Mouse (Mus musculus): Measurements from ENCODE around the gene Il9.

The Il9 gene

DNA sequence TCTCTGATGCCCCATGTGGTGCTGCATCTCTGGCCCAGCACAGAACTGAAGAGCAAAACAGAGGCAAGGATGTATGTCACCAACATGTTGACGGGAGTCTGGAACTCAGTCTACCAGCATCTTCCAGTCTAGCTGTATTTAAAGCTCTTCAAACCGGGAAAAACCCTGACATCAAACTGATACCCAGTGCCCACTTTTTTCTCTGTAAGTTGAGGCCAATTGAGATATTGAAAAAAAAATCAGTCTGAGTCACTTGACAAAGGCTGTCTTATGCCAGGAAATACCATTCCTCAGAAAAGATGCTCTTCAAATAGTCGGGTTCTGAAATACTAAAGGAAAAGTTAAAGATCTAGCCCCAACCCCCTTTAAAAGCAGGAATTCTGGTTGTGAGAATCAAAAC, at the start of gene Il9:
TSS of gene Il9 (minus strand) at position 101 of the 400 bp plus-strand sequence.
- no peak for DNase-seq (ENCODE audit: low spot score in 2 of 2)

DNA sequence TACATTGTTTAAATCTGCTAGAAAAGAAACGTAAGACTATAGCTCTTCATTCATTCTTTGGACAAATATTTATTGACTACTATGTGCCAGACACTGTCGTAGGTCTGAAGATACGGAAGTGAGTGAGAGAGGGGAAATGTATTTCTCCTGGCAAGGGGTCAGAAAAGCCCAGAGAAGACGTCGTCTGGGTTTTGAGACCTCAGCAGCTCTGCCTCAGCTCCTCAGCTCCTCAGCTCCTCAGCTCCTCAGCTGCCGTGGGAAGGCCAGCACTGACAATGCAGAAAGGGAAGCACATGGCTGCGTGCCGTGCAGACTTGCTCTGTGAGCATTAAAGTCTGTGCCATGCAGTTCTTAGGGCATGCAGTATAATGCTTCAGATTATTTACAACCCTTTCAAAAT, 47.6 kb upstream of the Il9 start:
- DNase-seq (ENCODE audit: low spot score in 2 of 2), result no peak

DNA sequence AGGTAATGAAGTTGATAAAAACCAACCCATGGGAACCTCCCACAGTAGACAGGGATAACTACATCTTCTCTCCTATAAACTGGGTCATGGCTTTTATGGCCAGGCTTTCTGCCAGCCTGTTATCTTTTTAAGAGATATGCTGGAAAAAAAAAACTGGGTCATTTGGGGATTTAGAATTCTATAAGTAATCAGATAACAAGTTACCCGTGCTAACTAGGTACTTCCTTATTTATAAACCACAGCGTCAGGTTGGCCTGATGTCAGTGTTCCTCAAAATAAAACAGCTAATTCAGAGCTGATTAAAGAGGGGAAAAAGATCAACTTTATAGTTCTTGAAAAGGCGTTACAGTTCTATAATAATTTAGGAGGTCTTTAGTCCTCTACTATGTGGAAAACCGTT, 47.0 kb upstream of the Il9 start:
- no peak for DNase-seq (ENCODE audit: low spot score in 2 of 2)

DNA sequence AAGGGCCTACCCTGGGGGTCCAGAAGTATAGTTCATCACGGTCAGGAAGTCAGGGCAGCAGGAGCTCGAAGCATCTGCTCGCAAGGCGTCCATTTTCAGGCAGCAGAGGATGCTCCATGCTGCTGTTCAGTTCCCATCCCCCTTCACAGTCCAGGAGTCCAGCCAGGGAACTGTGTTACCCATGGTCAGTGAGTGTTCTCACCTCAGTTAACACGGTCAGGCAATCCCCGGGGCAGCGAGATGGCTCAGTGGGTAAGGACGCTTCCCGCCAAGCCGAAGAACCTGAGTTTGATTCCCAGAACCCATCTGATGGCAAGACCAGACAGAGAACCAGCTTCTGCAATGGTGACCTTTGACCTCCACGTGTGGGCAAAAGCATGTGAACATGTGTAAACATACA, 46.2 kb upstream of the Il9 start:
- DNase-seq (ENCODE audit: low spot score in 2 of 2), result no peak

DNA sequence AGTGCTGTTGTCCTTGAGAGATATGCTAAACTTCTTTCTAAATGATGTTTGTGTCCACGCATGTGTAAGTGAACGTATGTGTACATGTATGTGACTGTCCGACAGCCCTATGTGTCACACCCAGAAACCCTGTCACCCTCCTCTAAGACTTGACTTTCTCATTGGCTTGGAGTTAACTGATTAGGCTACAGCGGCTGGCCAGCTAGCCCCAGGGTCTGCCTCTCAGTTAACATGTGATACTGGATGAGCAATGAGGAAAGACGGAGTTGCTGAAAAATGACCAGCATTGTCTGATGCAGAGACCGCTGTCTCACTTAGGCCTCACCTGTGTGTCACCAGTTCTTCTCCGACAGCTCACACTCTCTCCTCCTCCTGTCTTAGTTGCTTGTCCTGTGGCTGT, 45.8 kb upstream of the Il9 start:
- DNase-seq (ENCODE audit: low spot score in 2 of 2), result no peak

DNA sequence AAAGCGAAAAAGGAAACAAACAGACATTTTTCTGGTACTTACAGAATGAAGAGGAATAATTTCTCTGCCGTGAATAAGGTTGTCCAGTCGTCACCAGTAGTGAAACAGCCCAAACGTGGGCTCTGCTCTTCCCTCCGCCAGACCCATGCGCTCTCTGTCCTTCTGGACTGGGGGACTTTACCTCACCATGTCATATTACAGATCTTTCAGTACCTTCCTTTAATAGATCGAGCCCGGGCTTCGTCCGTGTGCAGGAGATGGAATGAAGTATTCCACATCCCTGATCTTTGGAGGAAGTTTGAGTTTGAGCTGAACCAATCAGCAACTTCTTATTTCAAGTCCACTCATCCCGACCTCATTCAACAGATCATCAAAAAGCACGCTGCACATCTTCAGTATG, 44.8 kb upstream of the Il9 start:
- DNase-seq (ENCODE audit: low spot score in 2 of 2), result no peak

DNA sequence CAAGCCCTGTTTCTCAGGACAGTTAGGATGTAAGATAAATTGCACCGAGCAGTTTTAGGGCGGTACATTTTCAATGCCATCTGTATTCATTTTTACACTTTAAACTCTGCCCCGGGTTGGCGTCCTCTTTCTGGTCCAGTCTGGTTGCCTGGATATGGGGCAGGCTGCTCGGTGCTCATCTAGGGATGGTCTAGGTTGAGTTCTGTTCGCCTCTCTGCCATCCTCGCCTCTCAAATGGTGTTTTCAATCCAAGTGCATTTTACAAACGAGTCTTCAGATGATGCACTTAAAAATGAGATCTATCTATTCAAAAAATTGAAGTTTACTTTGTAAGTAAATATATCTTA, 40.7 kb upstream of the Il9 start:
- no peak for DNase-seq (ENCODE audit: low spot score in 2 of 2)

DNA sequence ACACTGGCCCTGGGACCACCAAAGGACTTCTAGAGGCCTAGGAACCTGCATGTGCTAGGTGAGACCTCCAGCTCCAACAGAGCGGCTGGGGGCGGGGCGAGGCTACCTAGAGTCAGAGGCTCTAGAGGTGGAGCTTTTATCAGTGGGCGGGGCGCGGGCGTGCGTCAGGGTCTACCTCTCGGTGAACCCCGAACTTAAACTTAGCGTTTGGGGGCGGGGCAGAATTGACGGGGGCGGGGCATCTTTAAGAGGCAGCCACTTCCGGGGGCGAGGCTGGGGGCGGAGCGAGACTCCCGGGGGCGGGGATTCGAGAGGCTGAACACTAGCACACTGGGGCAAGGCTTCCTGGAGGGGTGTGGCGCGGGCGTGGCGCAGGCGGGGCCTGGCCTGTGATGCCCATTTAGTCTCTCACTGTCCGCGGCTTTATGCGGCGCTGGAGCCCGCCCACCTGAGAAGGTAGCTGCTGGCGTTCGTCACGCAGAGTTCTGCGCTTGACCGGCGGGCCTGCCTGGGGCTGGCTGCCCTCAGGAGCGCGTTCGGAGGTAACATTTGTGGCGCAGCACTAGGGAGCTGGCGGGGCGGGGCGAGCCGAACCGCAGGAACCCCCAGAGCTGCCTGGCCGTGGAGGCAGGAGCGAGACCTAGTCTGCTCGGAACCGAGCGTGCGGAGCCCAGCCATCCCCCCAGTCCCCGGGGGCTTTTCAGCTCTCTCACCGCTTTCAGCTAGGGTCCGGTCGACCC, 40.2 kb upstream of the Il9 start, which contains the start of gene Fbxl21:
TSS of gene Fbxl21 (plus strand) at position 392 of the 740 bp plus-strand sequence.
- DNase-seq (ENCODE audit: low spot score in 2 of 2), result peak; percentile 93

DNA sequence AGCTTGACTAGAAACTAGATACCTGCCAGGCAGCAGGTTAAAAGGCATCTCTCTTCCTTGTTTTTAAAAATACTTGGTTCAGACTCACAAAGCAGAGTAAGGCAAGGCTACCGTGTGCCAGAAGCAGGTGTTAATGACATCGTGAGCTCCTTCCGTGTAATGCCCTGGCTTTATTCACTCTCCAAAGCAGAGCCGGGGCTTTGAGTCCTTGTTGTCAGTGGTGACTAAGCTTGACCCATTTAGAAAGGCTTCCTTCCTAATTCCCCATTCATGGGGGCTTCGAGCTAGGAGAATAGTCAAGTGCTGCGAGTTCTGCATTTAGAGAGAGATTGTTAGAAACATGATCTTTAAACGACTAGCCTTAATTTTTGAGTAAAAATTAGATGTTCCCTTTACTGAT, 34.8 kb upstream of the Il9 start:
- DNase-seq (ENCODE audit: low spot score in 2 of 2), result no peak

DNA sequence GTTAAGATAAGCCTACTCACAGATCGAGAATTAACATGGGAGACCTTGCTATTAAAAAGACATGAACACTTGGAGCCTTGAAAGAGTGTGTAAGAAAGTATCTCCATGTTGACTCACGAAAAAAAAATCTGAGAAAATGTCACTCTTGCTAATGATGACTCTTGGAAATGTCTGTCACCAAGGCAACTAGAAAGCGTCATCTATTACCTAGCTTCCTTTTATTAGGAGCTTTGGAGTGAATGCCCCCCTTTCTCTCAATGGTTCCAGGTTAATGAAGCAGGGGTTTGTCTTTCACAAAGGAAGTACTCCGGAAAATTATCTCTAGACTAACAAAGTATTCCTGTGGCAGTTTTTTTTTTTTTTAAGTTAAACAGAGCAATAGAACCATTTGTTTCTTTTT, 34.3 kb upstream of the Il9 start:
- DNase-seq (ENCODE audit: low spot score in 2 of 2), result no peak

DNA sequence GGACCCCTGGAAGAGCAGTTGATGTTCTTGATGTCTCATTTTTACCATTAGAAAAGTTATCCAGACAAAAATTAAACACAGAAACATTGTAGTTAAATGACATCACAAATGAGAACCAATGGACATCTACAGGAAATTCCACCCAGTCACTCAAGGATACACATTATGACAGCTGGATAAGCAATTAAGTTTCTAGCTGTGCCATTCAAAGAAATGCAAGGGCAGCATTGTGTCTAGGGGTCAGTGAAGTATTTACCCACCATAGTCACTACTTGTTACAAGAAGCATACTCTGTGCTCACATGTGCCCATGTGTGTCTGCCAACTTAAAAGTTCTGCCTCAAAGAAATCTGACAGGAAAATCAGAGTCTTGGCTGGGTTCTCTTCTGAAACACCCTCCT, 31.5 kb upstream of the Il9 start:
- no peak for DNase-seq (ENCODE audit: low spot score in 2 of 2)

DNA sequence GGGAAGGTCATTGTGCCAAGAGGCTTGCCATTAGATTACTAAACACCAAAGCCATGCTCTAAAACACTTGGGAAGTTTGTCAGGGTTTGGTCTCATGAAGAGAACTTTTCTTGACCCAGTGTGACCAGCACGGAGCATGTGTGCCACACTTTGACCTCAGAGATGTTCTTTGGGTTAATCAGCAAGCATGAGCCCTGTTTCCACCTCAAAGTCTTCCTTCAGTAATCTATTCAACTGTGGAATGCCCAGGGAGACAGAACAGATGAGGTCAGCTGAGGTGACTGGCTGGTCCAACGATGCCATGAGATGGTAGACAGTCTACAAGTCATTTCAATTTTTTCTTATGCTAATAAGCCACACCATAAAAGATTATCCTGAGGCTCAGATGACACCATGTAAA, 27.8 kb upstream of the Il9 start:
- DNase-seq (ENCODE audit: low spot score in 2 of 2), result no peak

DNA sequence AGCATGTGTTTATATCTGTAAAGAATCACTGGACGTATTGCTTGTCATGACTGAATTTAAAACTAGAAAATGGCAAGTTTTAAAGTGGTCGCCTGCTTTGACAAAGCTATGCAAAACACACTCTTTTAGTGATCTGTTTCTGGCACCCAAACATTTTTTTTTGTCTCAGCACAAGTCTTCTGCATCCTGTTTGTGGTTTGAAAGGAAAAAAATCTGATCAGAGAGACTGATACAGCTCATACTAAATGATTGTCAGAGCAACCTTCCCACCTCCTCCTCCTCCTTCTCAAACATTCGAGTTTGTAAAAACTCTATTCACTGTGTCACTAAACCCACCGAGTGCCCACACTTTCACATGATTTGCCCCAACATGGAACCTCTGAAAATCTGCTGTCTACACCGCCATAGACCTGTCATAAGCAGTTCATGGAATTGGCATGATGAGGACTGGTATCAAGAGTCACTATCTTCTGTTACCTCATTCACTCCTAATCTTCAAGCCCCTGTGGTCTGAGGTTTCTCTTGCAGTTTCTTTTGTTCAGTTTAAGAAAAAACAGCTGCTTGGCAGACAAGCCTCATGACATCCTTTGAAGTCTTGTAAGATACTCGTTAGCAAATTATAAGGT, 24.9 kb upstream of the Il9 start:
- peak in 1 of 2 experiments; percentile 6 for DNase-seq (ENCODE audit: low spot score in 2 of 2)

DNA sequence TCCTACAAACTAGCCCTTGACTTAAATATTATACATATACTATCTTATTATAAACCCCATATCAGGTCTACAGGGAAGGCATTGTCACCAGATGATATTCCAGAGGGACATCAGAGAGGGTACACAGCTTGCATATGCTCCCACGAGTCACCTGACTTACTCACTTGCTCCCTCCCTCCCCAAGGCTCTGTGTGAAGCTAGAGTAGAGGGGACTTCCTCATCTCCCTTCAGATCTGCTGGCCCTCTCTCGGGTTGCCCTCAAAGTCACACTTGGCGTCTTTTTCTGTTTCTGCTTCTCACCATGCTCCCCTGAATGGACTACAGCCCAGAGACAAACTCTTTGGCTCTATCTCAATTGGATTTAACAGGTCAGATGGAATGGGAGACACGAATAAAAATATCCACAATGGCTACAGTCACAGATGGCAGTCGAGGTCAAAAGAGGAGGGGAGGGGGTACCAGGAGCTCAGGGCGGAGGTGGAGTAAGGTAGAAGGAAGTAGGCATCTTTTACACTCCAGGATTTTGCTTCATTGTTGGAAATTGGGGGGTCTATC, 19.9 kb upstream of the Il9 start:
- no peak for DNase-seq (ENCODE audit: low spot score in 2 of 2)

DNA sequence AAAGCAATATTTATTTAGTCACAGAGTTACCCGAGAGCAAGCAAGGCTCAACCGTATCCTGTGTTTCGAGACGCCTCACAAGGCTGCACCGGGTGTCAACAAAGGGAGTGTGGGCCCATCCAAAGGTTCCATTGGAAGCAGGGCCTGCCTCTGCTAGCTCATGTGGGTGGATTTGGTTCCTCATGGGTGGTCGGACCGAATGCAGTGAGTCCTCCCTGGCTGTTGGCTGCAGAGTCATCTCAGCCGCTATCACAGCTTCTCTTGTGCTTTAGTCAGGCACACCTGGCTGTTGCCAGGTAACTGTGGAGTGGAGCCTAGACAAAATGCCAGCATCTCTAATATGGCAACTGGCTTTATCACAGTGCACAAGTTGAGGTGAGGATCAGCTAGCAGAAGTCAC, 18.6 kb upstream of the Il9 start:
- no peak for DNase-seq (ENCODE audit: low spot score in 2 of 2)

DNA sequence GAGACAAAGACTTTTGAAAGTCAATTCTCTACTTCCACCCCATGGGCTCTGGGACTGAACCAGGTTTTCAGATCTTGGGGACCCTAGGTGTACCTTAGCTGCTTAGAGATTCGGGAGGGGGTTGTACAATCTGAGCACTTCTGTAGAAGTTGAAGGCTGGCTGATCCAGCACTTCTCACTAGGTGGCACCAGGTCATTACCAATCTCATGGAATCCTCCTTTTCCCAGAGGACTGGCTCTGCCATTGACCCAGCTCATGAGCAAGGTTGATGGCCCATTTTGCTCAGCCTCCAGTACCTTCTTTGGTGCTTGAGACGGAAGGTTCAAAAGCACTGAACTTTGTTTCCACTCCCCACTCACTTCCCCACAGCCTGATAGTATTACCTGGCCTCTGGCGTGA, 18.1 kb upstream of the Il9 start:
- no peak for DNase-seq (ENCODE audit: low spot score in 2 of 2)

DNA sequence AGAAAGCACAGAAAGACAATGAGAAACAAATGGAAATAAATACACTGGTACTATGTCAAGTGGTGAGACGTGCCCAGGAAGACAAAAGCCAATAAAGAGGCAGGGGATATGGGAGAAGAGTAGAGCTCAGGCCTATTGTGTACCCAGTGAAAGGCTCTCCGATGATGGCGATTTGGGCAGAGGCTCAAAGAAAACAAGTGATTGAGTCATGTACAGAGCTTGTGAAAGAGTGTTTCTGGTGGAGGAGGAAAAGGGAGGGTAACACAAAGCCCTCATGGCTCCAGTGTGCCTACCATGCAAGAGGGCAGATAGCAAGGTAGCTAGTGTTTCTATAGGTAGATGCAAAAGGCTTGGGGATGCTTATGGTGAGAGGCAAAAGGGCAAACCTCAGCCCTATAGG, 12.4 kb upstream of the Il9 start:
- no peak for DNase-seq (ENCODE audit: low spot score in 2 of 2)

DNA sequence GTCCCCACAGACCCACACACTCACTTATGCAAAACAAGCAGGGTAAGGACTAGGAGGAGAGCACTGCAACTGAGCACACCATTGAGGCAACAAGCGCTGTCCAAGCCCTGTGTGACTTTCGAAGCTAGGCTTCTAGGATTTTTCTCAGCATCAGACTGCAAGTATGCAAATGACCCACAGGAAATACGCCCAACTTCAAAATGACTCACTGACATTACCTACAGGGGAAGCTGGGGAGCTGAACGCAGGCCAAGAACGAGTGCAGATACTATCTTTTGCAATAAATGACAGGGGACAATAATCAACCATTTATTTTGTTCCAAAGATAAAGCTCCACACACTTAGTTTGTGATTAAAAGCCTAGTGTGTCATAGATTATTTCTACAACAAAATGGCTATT, 6.0 kb upstream of the Il9 start:
- DNase-seq (ENCODE audit: low spot score in 2 of 2), result no peak

DNA sequence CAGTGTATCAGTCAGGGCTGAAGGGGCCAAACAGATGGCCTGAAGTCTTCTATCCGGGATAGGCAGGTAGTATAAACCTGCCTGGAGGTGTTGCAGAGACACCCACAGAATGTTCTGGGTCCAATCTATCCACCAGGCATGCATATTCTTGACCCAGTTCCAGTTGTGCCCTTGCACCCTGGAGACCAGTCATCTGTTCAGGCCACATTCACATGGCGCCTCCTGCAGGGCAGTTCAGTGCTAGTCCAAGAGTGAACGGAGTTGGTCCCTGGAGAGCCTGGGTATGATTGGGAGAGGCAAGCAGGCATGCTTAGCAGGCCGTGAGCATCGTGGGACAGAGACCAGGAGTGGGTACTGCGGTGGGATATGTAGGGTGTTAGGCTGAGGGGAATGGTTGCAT, 4.0 kb downstream of the Il9 start:
- DNase-seq (ENCODE audit: low spot score in 2 of 2), result no peak

DNA sequence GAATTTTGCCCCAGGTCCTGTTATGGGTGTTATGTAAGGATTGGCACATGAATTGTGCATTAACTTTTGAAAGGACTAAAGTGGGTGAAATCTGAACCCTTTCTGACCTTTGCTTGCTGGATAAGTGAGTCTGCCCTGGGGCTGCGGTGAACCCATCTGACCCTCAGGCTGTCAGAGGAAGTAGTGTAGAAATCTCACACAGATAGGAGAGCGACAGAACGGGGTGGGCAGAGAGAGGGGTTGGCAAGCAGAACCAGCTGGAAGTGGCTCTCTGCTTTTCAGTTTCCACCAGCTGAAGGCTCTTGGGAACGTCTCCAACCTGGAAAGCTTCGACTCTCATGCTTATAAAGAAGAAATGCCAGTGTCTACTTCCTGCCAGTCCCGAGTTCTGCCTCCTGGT, 4.8 kb downstream of the Il9 start:
- no peak for DNase-seq (ENCODE audit: low spot score in 2 of 2)

DNA sequence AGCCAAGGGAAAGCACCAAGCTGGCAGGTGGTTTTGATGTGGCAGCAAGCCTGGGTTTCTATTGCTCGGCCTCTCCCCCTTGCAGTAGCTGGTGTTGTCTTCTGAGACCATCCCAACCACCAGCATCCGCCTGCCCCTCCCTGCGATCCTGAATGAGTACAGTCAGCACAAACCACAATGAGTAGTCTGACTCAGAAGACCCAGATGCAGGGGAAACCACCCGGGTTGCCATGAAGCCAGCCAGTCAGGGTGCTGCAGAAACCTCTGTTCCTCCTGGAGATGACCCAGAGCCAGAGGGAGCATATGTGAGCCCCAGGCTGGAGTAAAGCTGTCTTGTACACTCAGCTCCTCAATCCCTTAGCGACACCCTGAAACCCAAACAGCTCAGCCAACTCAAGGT, 5.3 kb downstream of the Il9 start:
- DNase-seq (ENCODE audit: low spot score in 2 of 2), result peak; percentile 38 to 41

DNA sequence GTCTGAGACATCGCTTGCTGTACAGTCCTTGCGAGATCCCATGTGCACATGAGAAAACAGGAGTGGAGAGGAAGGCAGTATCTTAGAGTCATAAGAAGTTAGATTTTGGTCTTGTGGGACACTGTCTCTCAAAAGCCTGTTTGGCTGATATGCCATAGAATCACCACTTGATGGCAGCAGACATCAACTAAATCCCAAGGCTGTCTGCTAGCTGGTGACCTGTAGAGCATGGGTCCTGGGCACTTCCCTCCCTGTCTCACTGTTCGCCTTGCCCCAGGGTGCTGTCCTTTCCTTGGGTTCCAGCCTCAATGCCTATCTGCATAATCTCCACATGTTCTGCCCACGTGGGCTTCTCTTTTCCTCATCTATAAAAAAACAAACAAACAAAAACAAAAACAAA, 6.7 kb downstream of the Il9 start:
- DNase-seq (ENCODE audit: low spot score in 2 of 2), result peak; percentile 15 to 22

DNA sequence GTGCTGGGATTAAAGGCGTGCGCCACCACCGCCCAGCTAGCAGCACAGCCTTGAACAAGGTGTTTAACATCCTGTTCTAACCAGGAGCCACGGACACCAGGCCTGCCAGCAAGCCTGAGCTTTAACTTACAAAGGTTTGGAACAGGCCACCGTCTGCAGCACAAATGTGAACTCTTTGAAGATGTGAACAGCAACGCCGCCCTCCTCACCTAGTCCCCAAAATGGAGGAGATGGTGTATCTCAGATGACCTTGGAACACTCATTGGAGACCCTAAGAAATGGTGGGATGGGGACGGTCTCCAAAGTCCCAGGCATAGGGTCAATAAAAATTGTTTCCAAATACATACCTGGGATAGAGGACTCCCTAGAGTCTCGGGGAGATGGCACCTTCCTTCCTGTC, 9.4 kb downstream of the Il9 start:
- DNase-seq (ENCODE audit: low spot score in 2 of 2), result no peak

DNA sequence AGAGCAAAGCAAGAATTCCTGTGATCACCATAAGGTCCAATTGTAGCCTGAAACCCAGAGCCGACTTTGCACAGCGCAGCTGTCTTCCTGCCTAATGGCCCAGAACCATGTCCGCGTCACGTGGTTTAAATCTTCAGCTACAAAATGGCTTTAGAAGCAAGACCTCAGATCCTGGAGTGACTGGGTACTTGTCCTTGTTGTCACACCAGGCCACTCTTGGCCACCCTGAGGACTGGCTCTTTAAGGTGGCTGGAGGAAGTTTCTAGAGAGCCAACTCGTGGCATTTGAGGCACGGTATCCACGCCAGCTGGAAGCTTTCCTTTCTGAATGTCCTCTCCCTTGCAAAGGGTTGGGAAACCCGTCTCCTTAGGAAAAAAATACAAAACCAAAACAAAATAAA, 10.1 kb downstream of the Il9 start:
- no peak for DNase-seq (ENCODE audit: low spot score in 2 of 2)

All from spleen, postnatal 36 days (tissue).